In genomic region chr3:73708410-73708714, GRCm38 (mm10) we compare ENCODE assay signal across 8 mouse cellular contexts. TPM values are rescaled to one million over a fixed set of nuclear protein-coding genes. Genes with fewer than 3 reads are reported as not detected.
DNase-seq lines count a peak whose midpoint lies in the region; ATAC-seq lines count a peak whose summit lies in the region.

Bche (minus strand) TSS chr3:73708415.

- no peaks in the 10 kb centered on the region for H3K27me3 ChIP-seq in kidney, embryonic 15.5 days
- no peaks in the 10 kb centered on the region for H3K27me3 ChIP-seq in forebrain, embryonic 10.5 days (ENCODE audit: poor library complexity, severe bottlenecking)
- no peaks in the 10 kb centered on the region for H3K27me3 ChIP-seq in hindbrain, embryonic 14.5 days (ENCODE audit: control insufficient read depth, insufficient read depth, low read length)
- H3K27me3 ChIP-seq in midbrain, embryonic 16.5 days (ENCODE audit: control insufficient read depth, insufficient read depth, low read depth, low read length) = no peaks in the 10 kb centered on the region

- peak within 1 kb of the TSS; percentile 50 for H3K4me3 ChIP-seq in kidney, embryonic 15.5 days (replicated peaks)
- peak within 1 kb of the TSS; percentile 53 for H3K4me3 ChIP-seq in forebrain, embryonic 10.5 days
- H3K4me3 ChIP-seq in hindbrain, embryonic 14.5 days (replicated peaks; ENCODE audit: low read length) = peak within 1 kb of the TSS; percentile 32
- peak within 1 kb of the TSS; percentile 45 for H3K4me3 ChIP-seq in midbrain, embryonic 16.5 days (ENCODE audit: low read depth, low read length)

- ATAC-seq in kidney, embryonic 15.5 days (replicated peaks; ENCODE audit: low FRiP score) = no peak
- ATAC-seq in hindbrain, embryonic 14.5 days (ENCODE audit: low FRiP score) = no peak
- no peak for ATAC-seq in midbrain, embryonic 16.5 days
- ATAC-seq in granulocyte monocyte progenitor cell, adult 5-6 weeks (replicated peaks; ENCODE audit: poor library complexity, severe bottlenecking) = no peak

- H3K9ac ChIP-seq in kidney, embryonic 15.5 days = peak within 1 kb of the TSS; percentile 39; the same call in 1 of the 2 replicates
- peak within 1 kb of the TSS; percentile 57 for H3K9ac ChIP-seq in hindbrain, embryonic 14.5 days
- H3K9ac ChIP-seq in midbrain, embryonic 16.5 days (ENCODE audit: low read depth, low read length) = peak within 1 kb of the TSS; percentile 58

- H3K27ac ChIP-seq in kidney, embryonic 15.5 days = no peak within 1 kb of the TSS
- H3K27ac ChIP-seq in forebrain, embryonic 10.5 days = peak within 1 kb of the TSS; percentile 83
- H3K27ac ChIP-seq in hindbrain, embryonic 14.5 days = no peak within 1 kb of the TSS
- no peak within 1 kb of the TSS for H3K27ac ChIP-seq in midbrain, embryonic 16.5 days (ENCODE audit: low read length)

- H3K36me3 ChIP-seq in kidney, embryonic 15.5 days = no peaks in the 10 kb centered on the region
- H3K36me3 ChIP-seq in forebrain, embryonic 10.5 days (replicated peaks) = no peaks in the 10 kb centered on the region
- no peaks in the 10 kb centered on the region for H3K36me3 ChIP-seq in hindbrain, embryonic 14.5 days (replicated peaks; ENCODE audit: control insufficient read depth, insufficient read depth)
- H3K36me3 ChIP-seq in midbrain, embryonic 16.5 days (ENCODE audit: control insufficient read depth, insufficient read depth, low read length) = no peaks in the 10 kb centered on the region

- peak within 1 kb of the TSS; percentile 63 for H3K4me2 ChIP-seq in kidney, embryonic 15.5 days
- H3K4me2 ChIP-seq in hindbrain, embryonic 14.5 days (replicated peaks) = peak within 1 kb of the TSS; percentile 71
- peak within 1 kb of the TSS; percentile 90 for H3K4me2 ChIP-seq in midbrain, embryonic 16.5 days (ENCODE audit: low read length)

- H3K4me1 ChIP-seq in kidney, embryonic 15.5 days = no peaks in the 10 kb centered on the region
- no peaks in the 10 kb centered on the region for H3K4me1 ChIP-seq in forebrain, embryonic 10.5 days
- 0 out of 2 replicates have a peak, but pooled peaks cover 4% of the 10 kb centered on the region for H3K4me1 ChIP-seq in hindbrain, embryonic 14.5 days (replicated peaks; ENCODE audit: control insufficient read depth, insufficient read depth, low read length)
- H3K4me1 ChIP-seq in midbrain, embryonic 16.5 days (ENCODE audit: control insufficient read depth, insufficient read depth, low read length) = peaks cover 3% of the 10 kb centered on the region

- H3K9me3 ChIP-seq in kidney, embryonic 15.5 days (replicated peaks) = no peaks in the 10 kb centered on the region
- no peaks in the 10 kb centered on the region for H3K9me3 ChIP-seq in forebrain, embryonic 10.5 days
- H3K9me3 ChIP-seq in hindbrain, embryonic 14.5 days (ENCODE audit: control insufficient read depth, low read length) = no peaks in the 10 kb centered on the region
- no peaks in the 10 kb centered on the region for H3K9me3 ChIP-seq in midbrain, embryonic 16.5 days (replicated peaks; ENCODE audit: control insufficient read depth, low read length, poor library complexity, severe bottlenecking)

- DNase-seq in kidney, postnatal 36 days = no peak
- DNase-seq in forebrain, embryonic 10.5 days (ENCODE audit: extremely low spot score, low spot score) = no peak
- DNase-seq in hindbrain, embryonic 14.5 days (ENCODE audit: low spot score) = no peak
- DNase-seq in right cerebral cortex, postnatal 36 days (ENCODE audit: low spot score in 2 of 2) = no peak
- no peak for DNase-seq in layer of hippocampus, adult 18-20 months (ENCODE audit: low spot score in 2 of 2)

- 12% methylated on average over 10 of the region's 10 CpGs for WGBS in kidney, embryonic 15.5 days
- 32% methylated on average over 10 of the region's 10 CpGs for whole genome bisulfite sequencing in forebrain, embryonic 10.5 days
- 16% methylated on average over 10 of the region's 10 CpGs for WGBS in hindbrain, embryonic 14.5 days
- WGBS in midbrain, embryonic 16.5 days = 16% methylated on average over 10 of the region's 10 CpGs

RNA-seq across cellular contexts. Expression of gene Bche, which starts in this region (rescaled TPM):
- 2.5 and 2.7 TPM in 2 replicates for polyA plus RNA-seq in kidney, embryonic 15.5 days (2015; fragmentation: Nextera tagmentation; extraction: Ambion mirVana)
- 3.8 TPM in 2 replicates for polyA plus RNA-seq in forebrain, embryonic 10.5 days (2016; fragmentation: Nextera tagmentation; extraction: Ambion mirVana)
- polyA plus RNA-seq in hindbrain, embryonic 14.5 days (2014; fragmentation: Nextera tagmentation; extraction: Ambion mirVana) = 3.9 and 4.3 TPM in 2 replicates
- 1.6 TPM in 2 replicates for polyA plus RNA-seq in midbrain, embryonic 16.5 days (2015; fragmentation: Nextera tagmentation; extraction: Ambion mirVana)
- 1 to 10 TPM; 3.2 to 4.6 TPM for total RNA-seq in layer of hippocampus, adult 18-20 months (2021)
- total RNA-seq in granulocyte monocyte progenitor cell, adult 5-6 weeks (2014; fragmentation: Nextera tagmentation) = not detected in 2 replicates
- not detected in 2 replicates for total RNA-seq in granulocyte monocyte progenitor cell, adult 5-6 weeks (2017)

Comparison
In these comparisons a context has a peak if more than half of its experiments do, and no peak if none do; other contexts are left out.
1. RNA of gene Bche (total RNA-seq): 3.2 to 4.6 TPM in layer of hippocampus, adult 18-20 months; not detected in granulocyte monocyte progenitor cell, adult 5-6 weeks; every median in the first group is over 4 times any median in the second.
2. Peak in every context shown above with its lines, with median percentiles within 50 percentile points of each other: H3K4me2 ChIP-seq, H3K4me3 ChIP-seq and H3K9ac ChIP-seq.